Mouse (Mus musculus) embryo, embryonic 9.5 days (tissue): ENCODE data around the gene Sprtn.

ENCODE experiments used
- DNase-seq: peaks from one replicate; pipeline ENCODE4 v3.0.0-alpha.2; 2017; ENCODE audit errors: extremely low spot score

Sprtn gene

GRCm38 (mm10) chr8:124903198-124903597 lies 5.5 kb downstream of the Sprtn start:
- DNase-seq = no peak

DNA sequence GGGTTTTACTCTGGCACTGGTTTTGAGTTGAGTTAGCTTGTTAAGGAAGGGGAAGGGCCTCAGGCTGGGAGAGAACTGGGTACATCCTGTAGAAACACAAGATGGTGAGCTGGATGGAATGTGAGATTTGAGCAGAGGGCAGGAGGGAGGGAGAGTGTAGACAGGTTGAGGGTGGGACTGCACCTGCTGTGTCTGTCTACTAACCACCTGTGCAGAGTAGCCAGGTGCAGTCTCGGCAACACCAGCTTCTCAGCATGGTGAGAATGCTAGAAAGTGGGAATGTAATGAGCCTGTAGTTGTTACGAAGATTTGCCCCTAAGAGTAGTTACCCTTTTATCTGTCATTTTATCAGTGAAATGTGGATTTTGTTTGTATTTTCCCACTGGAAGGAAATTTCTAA lies 7.8 kb downstream of the Sprtn start:
- DNase-seq = no peak

GRCm38 (mm10) chr8:124909936-124910335 lies 12.2 kb downstream of the Sprtn start:
- DNase-seq = no peak

GRCm38 (mm10) chr8:124910349-124910748 lies 12.7 kb downstream of the Sprtn start:
- DNase-seq = no peak

DNA sequence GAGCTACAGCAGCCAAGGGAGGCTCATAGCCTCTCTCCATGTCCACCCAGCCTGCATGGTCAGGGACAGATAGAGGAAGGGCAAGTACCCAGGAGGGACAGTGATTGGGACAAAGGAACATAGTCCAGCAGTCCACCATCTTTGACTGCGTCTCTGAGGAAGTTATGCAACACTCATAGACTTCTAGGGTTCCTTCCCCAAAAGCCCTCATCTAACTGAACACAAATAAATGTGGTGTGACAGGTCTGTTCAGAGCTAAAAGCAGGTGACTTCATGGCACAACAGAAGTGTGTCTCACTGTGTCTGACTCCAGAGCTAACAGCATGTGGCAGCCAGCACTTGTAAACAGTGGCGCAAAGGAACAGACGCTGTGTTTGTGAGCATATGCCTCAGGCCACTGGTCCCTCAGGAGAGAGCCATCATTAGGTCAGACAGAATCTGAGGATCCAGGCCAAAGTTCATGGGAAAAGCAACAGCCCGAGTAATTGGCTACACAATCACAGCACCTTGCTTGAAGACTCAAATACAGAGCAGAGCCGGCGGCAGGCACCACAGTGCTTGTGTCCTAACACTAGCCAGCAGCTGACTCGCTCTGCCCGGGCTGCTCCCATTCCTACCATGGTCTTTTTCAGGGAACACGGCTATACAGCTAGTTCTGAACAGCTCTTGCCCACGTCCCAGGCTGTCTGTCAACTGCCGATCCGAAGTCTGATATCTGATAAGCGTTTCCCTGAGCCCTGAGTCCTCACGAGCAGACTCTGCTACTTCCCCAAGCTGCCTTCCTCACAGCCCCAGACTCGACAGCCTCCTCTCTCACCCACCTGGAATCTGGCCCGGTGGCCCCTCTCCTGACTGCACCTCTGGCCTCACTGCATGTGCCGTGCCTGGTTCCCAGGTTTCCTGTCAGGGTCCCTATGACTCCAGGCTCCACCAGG lies 14.5 kb downstream of the Sprtn start:
- DNase-seq = no peak

- no peak for DNase-seq
Observed at GRCm38 (mm10) chr8:124914061-124914460, 16.4 kb downstream of the Sprtn start.

DNA sequence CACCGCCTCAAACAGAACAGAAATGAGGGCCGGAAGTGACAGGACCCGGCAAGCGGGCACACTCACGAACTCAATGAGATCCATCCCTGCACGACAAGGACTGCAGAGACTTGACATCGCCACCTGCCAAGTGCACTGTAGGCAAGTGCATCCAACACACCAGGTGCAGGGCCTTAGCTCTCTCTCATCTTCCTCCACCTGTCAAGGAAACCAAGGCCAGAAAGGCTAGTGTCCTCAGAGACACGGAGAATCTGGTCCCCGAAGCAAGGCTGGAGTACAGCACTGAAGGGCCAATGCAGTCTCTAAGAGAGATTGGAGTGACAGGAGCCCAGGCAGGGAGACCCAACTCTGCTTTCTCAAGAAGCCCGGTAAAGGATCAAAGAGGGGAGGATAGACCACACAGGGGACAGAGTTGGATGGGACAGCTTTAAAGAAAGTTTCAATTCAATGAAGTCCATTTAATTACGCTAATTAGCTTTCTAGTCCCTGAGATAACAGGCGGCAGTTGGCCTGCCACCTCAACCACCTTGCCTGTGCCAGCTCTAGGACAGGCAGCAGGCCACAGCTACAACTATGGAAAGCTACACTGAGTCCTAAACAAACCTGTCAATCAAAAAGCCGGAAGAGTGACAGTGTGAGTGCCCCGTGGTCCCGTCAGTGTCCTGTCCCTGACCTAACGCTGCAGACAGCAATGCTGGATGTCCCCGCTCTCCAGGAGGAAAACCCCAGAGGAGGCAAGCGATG lies 20.2 kb downstream of the Sprtn start:
- no peak for DNase-seq

- no peak for DNase-seq
Observed at GRCm38 (mm10) chr8:124921369-124922279, 23.9 kb downstream of the Sprtn start.

DNA sequence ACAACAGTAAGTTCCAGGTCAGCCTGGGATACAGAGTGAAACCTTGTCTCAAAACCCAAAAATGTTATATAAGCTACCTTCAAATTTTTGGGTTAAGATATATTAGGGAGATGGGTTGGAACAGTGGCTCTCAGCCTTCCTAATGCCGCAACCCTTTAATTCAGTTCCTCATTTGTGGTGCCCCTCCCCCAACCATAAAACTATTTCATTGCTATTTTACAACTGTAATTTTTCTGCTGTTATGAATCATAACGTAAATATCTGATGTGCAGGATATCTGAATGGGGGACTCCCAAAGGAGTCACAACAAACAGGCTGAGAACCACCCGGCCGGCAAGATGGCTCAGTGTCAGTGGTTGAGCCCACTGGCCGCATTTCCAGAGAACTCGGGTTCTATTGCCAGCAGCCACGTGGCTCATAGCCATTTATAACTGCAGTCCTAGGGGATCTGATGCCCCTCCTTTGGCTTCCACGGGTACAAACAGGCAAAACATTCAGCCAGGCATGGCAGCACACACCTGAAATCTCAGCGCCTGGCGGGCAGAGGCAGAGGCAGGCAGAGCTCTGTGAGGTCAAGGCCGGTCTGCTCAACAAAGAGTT lies 24.9 kb downstream of the Sprtn start:
- DNase-seq = no peak

GRCm38 (mm10) chr8:124923971-124924652 lies 26.4 kb downstream of the Sprtn start:
- DNase-seq = no peak

DNA sequence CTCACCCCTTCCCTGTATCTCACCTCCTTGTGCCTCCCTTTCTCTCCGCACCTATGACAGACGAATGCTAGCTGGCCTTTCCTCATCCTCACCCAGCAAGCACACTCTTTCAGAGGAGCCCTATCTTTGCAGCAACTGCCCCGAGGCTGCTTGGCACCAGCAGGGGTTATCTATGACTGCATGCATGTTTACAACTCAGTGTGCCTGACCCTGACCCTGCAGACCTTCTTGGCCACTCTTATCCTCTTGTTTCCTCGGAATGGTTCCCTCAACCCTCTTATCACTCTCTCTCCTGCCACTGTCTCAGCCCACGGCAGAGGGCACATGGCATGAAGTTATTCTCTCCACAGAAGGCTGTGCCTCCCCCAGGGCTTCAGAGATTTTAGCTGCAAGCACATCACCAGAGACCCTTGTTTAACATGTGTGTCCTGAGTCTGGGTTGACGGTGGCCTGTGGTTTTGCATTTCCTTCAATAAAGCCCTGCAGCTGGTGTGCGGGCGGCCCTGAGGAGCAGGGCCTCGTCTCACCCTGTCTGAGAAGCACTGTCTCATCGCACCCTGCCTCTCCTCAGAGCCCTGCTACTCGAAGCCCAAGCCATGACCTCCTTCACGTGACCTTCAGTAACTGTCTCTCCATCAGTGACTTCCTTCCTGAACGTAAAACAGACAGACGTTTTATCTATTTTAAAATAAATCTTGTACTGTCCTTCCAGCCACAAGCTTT lies 28.0 kb downstream of the Sprtn start:
- no peak for DNase-seq

GRCm38 (mm10) chr8:124926351-124926771 lies 28.7 kb downstream of the Sprtn start:
- no peak for DNase-seq

DNA sequence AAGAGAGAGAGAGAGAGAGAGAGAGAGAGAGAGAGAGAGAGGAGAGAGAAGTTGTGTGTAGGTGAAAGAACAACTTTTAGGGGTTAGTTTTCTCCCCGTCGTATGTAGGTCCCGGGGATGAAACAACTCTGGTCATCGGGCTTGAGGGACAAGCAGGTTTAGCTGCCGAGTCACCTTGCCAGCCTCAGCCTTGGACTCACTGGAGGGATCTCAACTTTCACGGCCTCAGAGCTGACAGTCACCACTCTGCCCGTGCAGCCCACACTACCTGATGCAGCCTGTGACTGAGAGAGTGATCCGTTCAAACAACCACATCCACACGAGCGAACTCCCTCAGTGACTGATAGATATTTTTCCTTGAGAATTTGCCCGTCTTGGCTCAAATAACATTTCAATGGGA lies 31.3 kb downstream of the Sprtn start:
- no peak for DNase-seq

DNA sequence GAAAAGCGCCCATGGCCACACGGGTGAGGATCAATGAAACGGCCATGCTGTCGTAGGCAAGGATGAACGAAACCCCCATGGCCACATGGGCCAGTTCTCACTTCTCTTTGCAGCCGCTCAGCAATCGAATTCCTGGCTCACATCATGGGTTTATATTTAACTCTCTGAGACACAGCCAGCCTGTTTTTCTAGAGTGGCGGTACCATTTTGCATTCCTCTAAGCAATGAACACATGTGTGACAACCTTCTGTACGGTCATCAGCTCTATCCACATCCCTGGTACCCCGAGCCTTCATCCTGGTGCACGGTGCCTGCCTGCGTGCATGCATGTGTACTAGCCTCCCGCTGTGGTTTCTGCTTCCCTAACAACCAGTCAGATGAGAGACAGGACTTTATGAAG lies 32.4 kb downstream of the Sprtn start:
- no peak for DNase-seq

GRCm38 (mm10) chr8:124930649-124931048 lies 33.0 kb downstream of the Sprtn start:
- no peak for DNase-seq

- no peak for DNase-seq
Observed at GRCm38 (mm10) chr8:124932435-124932834, 34.7 kb downstream of the Sprtn start.

DNA sequence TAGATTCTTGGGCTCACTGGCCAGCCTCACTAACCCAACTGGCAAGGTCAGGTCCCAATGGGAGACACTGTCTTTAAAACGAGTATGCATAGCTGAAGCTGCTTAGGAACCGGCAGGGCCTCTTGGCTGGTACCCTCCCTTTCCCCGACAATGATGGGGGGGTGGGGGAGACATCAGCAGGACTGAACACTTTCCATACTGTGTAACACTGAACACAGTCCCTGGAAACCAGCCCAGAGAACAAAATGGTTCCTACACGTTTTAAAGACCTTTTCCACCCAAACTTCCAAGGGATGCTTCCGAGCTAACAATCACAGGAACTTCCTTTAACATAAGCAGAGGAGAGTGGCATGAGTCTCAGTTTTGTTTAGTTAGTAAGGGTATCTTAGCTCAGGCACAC lies 37.4 kb downstream of the Sprtn start:
- no peak for DNase-seq

DNA sequence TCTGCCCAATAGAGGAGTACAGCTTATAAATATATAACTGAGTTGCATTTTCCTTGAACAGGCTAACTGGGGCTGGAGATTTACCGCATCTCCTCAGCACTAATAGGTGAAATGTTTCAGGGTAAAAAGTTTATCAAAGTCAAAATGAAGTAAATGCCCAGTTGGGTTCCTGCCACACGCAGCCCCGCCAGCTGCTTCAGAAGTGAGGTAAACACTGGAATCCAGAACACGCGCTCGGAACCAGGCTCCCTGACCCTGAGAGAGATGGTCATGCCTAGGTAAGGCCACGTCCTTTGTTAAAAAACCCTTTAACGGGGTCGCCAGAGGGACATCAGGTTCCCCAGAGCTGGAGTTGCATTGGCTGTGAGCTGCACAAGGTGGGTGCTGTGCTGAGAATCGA lies 39.0 kb downstream of the Sprtn start:
- no peak for DNase-seq

DNA sequence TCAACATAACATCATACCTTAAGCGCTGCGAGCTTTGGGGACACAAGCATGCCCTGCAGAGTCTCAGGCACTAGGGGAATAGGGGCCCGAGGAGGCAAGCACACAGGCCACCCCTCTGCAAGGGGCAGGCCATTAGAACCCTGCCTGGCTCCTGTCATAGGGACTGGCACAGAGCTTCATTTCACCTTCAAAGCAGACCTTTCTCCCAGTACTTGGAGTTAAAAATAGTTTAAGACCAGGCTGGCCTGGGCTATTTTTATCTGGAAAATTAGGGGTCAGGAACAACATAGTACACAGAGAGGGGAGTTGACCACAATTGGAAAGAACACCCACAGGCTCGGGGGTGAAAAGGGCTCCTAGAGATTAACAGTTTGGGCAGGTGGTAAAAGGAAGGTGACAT lies 39.6 kb downstream of the Sprtn start:
- no peak for DNase-seq

DNA sequence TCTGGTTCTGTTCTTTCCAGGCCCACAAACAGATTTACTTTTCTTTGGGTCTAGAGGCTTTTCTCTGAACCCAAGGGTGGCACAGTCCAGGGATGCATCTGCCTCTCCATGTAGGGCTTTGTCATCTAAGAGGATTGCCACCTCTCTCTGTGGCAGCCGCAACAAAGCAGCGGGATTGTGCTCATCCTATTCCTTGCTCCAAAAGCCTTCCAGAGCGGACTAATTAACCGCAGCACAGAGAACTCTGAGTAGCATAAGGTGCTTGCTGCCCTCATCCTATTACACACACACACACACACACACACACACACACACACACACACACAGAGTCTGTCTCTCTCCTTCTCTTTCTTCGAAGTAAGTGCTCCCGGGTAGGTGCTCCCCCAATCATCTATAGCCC lies 46.1 kb downstream of the Sprtn start:
- no peak for DNase-seq
